Comparison of ENCODE assay signal across 8 mouse cellular contexts in genomic region chr14:101839771-101840731, GRCm38 (mm10).
DNase-seq lines count a peak whose midpoint lies in the region.

No protein-coding gene starts in this region.

- peak; percentile 19 for DNase-seq in ovary, adult 18-20 months (ENCODE audit: low spot score)
- DNase-seq in ovary, postnatal 10 days (ENCODE audit: low spot score) = no peak
- DNase-seq in heart, postnatal 4 days = peak; percentile 48
- peak; percentile 45 to 61 for DNase-seq in layer of hippocampus, postnatal 36 days
- DNase-seq in lung, postnatal 14 days = peak; percentile 53
- no peak for DNase-seq in embryo, embryonic 10.5 days (ENCODE audit: low spot score)
- DNase-seq in spleen, adult 12 weeks (ENCODE audit: low spot score) = no peak
- DNase-seq in B cell, adult 2 months = no peak

Comparison
In these comparisons a context has a peak if more than half of its experiments do, and no peak if none do; other contexts are left out.
1. DNase-seq: peak in ovary, adult 18-20 months (single experiment), heart, postnatal 4 days (single experiment), layer of hippocampus, postnatal 36 days (2 of 2) and lung, postnatal 14 days (single experiment); none in ovary, postnatal 10 days (single experiment), embryo, embryonic 10.5 days (single experiment), spleen, adult 12 weeks (single experiment) and B cell, adult 2 months (0 of 2).